Mouse (Mus musculus) skeletal muscle tissue, adult 2 months (tissue): ENCODE measurements around the gene Ulk3.

Source experiments
- DNase-seq: peaks from one replicate; pipeline ENCODE4 v3.0.0-alpha.2; 2012; ENCODE audit warnings: low read depth, low spot score

Ulk3 gene

DNA sequence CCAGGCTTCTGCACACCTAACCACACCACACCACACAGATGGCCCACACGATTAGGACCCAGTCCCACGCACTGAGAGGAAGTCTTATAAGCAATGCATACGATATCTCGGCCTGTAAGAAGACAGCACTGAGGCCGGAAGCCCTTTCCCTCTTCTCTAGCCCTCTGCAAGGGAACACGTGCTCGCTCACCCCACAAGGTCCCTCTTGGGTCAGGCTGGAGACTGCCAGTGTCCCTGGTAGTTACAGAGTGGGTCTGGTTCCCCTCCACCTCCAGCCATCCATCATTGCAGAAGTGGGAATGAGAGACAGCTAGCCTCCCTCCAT lies 54.6 kb downstream of the Ulk3 start:
- no peak for DNase-seq

DNA sequence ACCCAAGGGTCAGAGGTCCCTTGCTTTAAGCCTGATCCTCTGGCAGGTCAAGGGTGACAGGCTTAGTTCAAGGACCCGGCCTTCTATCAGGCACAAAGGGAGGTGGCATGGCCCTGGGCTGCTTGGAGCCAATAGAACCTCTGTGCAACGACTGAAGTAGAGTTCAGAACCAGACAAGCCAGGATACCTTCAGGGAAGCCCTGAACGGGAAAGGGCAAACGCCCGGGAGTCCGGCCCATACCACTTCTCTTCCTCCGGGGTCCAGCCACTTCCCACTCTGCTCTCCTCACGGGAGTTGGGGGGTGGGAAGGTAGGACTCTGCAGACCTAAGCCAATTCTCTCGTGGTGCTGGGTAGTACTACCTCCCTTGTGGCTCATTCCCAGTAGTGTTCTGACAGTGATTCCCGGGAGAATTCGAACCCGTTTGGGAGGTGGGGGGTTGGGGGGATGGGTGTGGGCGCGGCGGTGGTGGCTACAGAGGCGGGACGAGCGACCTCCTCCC lies 55.2 kb downstream of the Ulk3 start:
- DNase-seq = no peak

DNA sequence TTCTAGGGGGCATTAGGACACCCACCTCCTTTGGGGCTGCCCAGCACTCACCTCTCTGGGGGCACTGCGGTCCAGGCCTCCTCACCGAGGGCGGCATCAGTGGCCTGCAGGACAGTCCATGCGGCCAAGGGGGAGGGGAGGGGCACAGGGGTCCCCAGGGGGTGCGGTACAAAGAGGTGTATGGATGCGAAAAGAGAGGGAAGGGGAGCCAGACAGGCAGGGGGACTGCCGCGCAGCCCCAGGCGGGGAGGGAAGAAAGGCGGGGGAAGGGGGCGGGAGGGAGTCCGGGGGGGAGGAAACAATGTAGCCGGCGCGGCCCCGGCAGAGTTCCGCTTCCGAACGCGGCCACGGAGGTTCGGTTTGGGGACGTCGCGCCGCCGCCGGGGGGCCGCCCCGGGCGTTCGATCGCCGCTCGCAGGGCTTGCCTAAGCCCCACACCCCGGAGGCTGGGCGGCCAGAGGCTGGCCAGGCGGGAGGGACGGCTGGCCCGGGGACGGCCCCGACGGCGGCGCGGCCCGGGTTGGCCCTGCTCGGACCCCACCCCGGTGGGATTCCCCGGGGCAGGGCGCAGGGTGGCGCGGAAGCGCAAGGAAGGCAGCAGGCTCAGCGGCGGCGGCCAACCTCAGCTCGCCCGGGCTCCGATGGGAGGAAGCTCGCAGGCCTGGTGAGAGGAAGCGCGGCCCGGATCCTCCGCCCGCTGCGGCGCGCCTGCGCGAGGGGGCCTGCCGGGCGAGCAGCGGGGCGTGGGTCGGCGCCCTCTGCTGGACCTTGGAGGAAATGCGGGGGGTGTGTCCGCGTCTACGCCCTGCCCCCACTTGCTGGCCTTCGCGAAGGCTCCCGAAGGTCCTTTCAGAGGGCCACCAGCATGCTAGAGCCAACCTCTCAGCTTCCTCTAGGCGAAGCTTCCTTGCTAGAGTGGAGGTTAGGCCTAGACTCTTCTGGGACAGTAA lies 56.0 kb downstream of the Ulk3 start:
- peak; percentile 88 for DNase-seq
